Mouse (Mus musculus) testis, adult 2 months (tissue): Measurements from ENCODE around the gene Eef1akmt3.

Experiments
- CTCF ChIP-seq: fragments of 200-500 bp; IDR thresholded peaks from 2 replicates; pipeline ENCODE4 v1.5.1; 2012; ENCODE audit warnings: low read depth, mild to moderate bottlenecking, inconsistent platforms, low read length, moderate library complexity; ENCODE audit not compliant: control insufficient read depth, insufficient read depth, insufficient replicate concordance
- POLR2A ChIP-seq: fragments of 200-500 bp; IDR thresholded peaks from 2 replicates; pipeline ENCODE4 v1.6.1; 2012; ENCODE audit warnings: low read depth, mild to moderate bottlenecking, inconsistent platforms, low read length, moderate library complexity; ENCODE audit not compliant: control insufficient read depth

DNA sequence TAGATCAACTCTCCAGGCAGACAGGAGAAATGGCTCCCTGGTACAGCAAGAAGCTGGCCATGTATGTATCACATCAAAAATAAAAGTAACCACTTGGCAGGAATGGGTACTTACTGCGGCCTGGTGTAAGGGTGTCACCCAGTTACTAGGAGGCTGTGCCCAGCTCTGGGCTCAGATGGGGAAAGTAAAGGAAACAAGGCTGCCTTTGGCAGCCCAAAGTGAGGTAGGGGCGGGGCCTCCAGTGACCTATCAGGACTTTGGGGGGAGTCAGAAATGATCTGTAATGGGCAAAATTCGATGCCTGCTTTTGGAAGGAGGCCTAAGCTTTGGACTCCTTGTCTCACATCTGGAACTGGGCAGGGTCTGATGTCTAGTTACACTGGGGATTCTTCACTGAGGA lies 59.6 kb downstream of the Eef1akmt3 start:
- TF ChIP-seq CTCF (no peak), POLR2A (no peak)
